In the genomic region with DNA sequence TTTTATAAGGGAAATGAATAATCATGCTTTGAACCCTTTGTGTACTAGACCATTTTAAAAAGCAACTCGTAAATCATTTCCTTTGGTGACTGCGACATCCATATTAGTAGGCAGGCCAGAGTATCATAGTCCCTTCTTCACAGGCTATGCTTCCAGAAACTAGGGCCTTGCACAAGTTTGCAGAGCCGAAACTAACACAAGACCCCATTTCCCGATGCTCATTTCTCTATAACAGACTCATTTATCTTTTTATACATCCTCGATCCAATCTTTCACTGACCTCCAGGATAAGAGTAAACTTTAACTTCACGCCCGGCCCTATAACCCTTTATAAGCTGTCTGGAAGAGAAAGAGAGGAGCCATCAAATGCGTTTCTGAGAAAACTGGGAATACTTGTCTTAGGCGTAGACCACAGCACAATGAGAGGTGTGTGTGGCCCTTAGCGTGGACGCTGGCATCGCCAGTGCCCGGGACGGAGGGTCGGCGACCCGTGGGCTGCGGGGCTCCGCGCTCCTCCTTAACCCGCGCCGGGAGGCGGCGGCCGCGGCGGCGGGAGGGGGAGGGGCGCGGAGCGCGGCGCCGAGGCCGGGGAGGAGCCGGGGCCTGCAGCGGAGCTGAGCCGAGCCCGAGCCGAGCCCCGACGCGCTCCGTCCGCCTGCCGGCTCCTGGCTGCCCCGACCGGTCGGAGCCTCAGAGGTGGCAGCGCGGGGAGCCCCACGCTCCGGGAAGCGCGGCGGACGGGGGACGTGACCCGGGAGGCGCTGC, we compare ENCODE assay signal across 8 mouse cellular contexts. TPM values are rescaled to one million over a fixed set of nuclear protein-coding genes. Genes with fewer than 3 reads are reported as not detected.
DNase-seq lines count a peak whose midpoint lies in the region; ATAC-seq and TF ChIP-seq lines count a peak whose summit lies in the region.

A gene (plus strand): TSS at position 609 of the 765 bp plus-strand sequence.

- H3K36me3 ChIP-seq in embryonic facial prominence, embryonic 10.5 days (replicated peaks) = no peaks in the 10 kb centered on the region
- no peaks in the 10 kb centered on the region for H3K36me3 ChIP-seq in intestine, postnatal 0 days (ENCODE audit: control insufficient read depth, insufficient read depth)
- H3K36me3 ChIP-seq in limb, embryonic 12.5 days = no peaks in the 10 kb centered on the region
- H3K36me3 ChIP-seq in midbrain, embryonic 12.5 days = no peaks in the 10 kb centered on the region

- peak within 1 kb of the TSS; percentile 96 for H3K4me2 ChIP-seq in intestine, postnatal 0 days (replicated peaks; ENCODE audit: low read depth)
- peak within 1 kb of the TSS; percentile 88 for H3K4me2 ChIP-seq in limb, embryonic 12.5 days
- peak within 1 kb of the TSS; percentile 78 for H3K4me2 ChIP-seq in midbrain, embryonic 12.5 days (replicated peaks)

- peak within 1 kb of the TSS; percentile 87 for H3K4me3 ChIP-seq in embryonic facial prominence, embryonic 10.5 days
- H3K4me3 ChIP-seq in intestine, postnatal 0 days (ENCODE audit: low read depth, low read length) = peak within 1 kb of the TSS; percentile 91
- peak within 1 kb of the TSS; percentile 89 for H3K4me3 ChIP-seq in limb, embryonic 12.5 days (replicated peaks)
- H3K4me3 ChIP-seq in midbrain, embryonic 12.5 days = peak within 1 kb of the TSS; percentile 74

- peaks cover 15% of the 10 kb centered on the region for H3K27me3 ChIP-seq in embryonic facial prominence, embryonic 10.5 days (replicated peaks; ENCODE audit: low read depth, poor library complexity, severe bottlenecking)
- H3K27me3 ChIP-seq in intestine, postnatal 0 days (replicated peaks; ENCODE audit: control insufficient read depth, insufficient read depth, low read length) = no peaks in the 10 kb centered on the region
- no peaks in the 10 kb centered on the region for H3K27me3 ChIP-seq in limb, embryonic 12.5 days
- 0 out of 2 replicates have a peak, but pooled peaks cover 9% of the 10 kb centered on the region for H3K27me3 ChIP-seq in midbrain, embryonic 12.5 days

- H3K9me3 ChIP-seq in embryonic facial prominence, embryonic 10.5 days = no peaks in the 10 kb centered on the region
- H3K9me3 ChIP-seq in intestine, postnatal 0 days (ENCODE audit: control insufficient read depth) = no peaks in the 10 kb centered on the region
- no peaks in the 10 kb centered on the region for H3K9me3 ChIP-seq in limb, embryonic 12.5 days
- H3K9me3 ChIP-seq in midbrain, embryonic 12.5 days = no peaks in the 10 kb centered on the region

- ATAC-seq in intestine, postnatal 0 days = peak; percentile 91
- peak; percentile 73 for ATAC-seq in limb, embryonic 12.5 days (ENCODE audit: insufficient number of reproducible peaks, insufficient read depth, low FRiP score, low TSS enrichment, low read depth)
- peak; percentile 88 for ATAC-seq in midbrain, embryonic 12.5 days (ENCODE audit: low FRiP score, low read depth)

- peak; percentile 53 to 78 for DNase-seq in left cerebral cortex, adult 18-20 months (ENCODE audit: low spot score in 2 of 2)
- DNase-seq in left cerebral cortex, adult 11 months (ENCODE audit: low spot score) = no peak
- peak; percentile 81 for DNase-seq in embryonic facial prominence, embryonic 10.5 days (ENCODE audit: low spot score)
- peak; percentile 97 for DNase-seq in heart, adult 11 months
- peak; percentile 65 to 77 for DNase-seq in spleen, adult 18-20 months

- WGBS in embryonic facial prominence, embryonic 10.5 days = 2% methylated on average over 60 of the region's 61 CpGs
- 1% methylated on average over 45 of the region's 61 CpGs for WGBS in intestine, postnatal 0 days
- 3% methylated on average over 28 of the region's 61 CpGs for WGBS in limb, embryonic 12.5 days
- WGBS in midbrain, embryonic 12.5 days = 3% methylated on average over 42 of the region's 61 CpGs

- peaks cover 37% of the 10 kb centered on the region for H3K4me1 ChIP-seq in embryonic facial prominence, embryonic 10.5 days
- peaks cover 4% of the 10 kb centered on the region; the same call in 1 of the 2 replicates for H3K4me1 ChIP-seq in intestine, postnatal 0 days (replicated peaks; ENCODE audit: control insufficient read depth, insufficient read depth, low read length)
- H3K4me1 ChIP-seq in limb, embryonic 12.5 days (replicated peaks) = peaks cover 31% of the 10 kb centered on the region
- H3K4me1 ChIP-seq in midbrain, embryonic 12.5 days = peaks cover 18% of the 10 kb centered on the region

- no peak for TF ChIP-seq CTCF in intestine, postnatal 0 days (IDR thresholded peaks at IDR 0.05; ENCODE audit: low read depth)

- peak within 1 kb of the TSS; percentile 91 for H3K27ac ChIP-seq in embryonic facial prominence, embryonic 10.5 days (replicated peaks)
- peak within 1 kb of the TSS; percentile 86 for H3K27ac ChIP-seq in intestine, postnatal 0 days (ENCODE audit: low read depth, low read length)
- peak within 1 kb of the TSS; percentile 72 for H3K27ac ChIP-seq in limb, embryonic 12.5 days
- H3K27ac ChIP-seq in midbrain, embryonic 12.5 days (replicated peaks) = peak within 1 kb of the TSS; percentile 27; the same call in 1 of the 2 replicates

- H3K9ac ChIP-seq in intestine, postnatal 0 days (ENCODE audit: low read depth, low read length) = peak within 1 kb of the TSS; percentile 98
- peak within 1 kb of the TSS; percentile 96 for H3K9ac ChIP-seq in limb, embryonic 12.5 days (replicated peaks)
- H3K9ac ChIP-seq in midbrain, embryonic 12.5 days (replicated peaks) = peak within 1 kb of the TSS; percentile 80

RNA-seq across cellular contexts. Expression of the gene that starts here (rescaled TPM):
- 10 to 100 TPM; 26.7 to 29.4 TPM for total RNA-seq in left cerebral cortex, adult 18-20 months (2021)
- 2.9 and 3.0 TPM in 2 replicates for polyA plus RNA-seq in embryonic facial prominence, embryonic 10.5 days (2016; fragmentation: Nextera tagmentation; extraction: Ambion mirVana)
- polyA plus RNA-seq in intestine, postnatal 0 days (2015; fragmentation: Nextera tagmentation; extraction: Ambion mirVana) = 2.8 and 2.9 TPM in 2 replicates
- polyA plus RNA-seq in limb, embryonic 12.5 days (2016; fragmentation: Nextera tagmentation; extraction: Ambion mirVana) = 4.6 and 6.0 TPM in 2 replicates
- polyA plus RNA-seq in midbrain, embryonic 12.5 days (2016; fragmentation: Nextera tagmentation; extraction: Ambion mirVana) = 5.7 and 5.8 TPM in 2 replicates

Comparison
In these comparisons a context has a peak if more than half of its experiments do, and no peak if none do; other contexts are left out.
1. H3K27ac ChIP-seq: peak in every context shown above with its lines; median percentile 91 in embryonic facial prominence, embryonic 10.5 days; 86 in intestine, postnatal 0 days; 72 in limb, embryonic 12.5 days; 27 in midbrain, embryonic 12.5 days.